Mouse (Mus musculus): Measurements from ENCODE around the gene Lmnb2.

The Lmnb2 gene

GRCm38 (mm10) chr10:80929299-80930226 lies 11.5 kb upstream of the Lmnb2 start, which contains the start of gene Gadd45b:
Gene Gadd45b, plus strand, starts transcription at chr10:80930073.
- DNase-seq = peak; percentile 100

GRCm38 (mm10) chr10:80928586-80929298 lies 10.7 kb upstream of the Lmnb2 start:
- peak; percentile 96 for DNase-seq

GRCm38 (mm10) chr10:80925472-80925871 lies 7.4 kb upstream of the Lmnb2 start:
- no peak for DNase-seq

GRCm38 (mm10) chr10:80921923-80922322 lies 3.9 kb upstream of the Lmnb2 start:
- peak in 1 of 2 experiments; percentile 61 for DNase-seq

GRCm38 (mm10) chr10:80917336-80917778 lies 688 bp downstream of the Lmnb2 start:
- peak; percentile 58 to 68 for DNase-seq

GRCm38 (mm10) chr10:80915736-80916135 lies 2.3 kb downstream of the Lmnb2 start:
- DNase-seq = peak in 1 of 2 experiments; percentile 48

- DNase-seq = no peak
Measured at GRCm38 (mm10) chr10:80915260-80915659, 2.8 kb downstream of the Lmnb2 start.

- DNase-seq = peak; percentile 67 to 74
Measured at GRCm38 (mm10) chr10:80914253-80914656, 3.8 kb downstream of the Lmnb2 start.

GRCm38 (mm10) chr10:80913364-80914011 lies 4.6 kb downstream of the Lmnb2 start:
- DNase-seq = no peak

- DNase-seq = no peak
Measured at GRCm38 (mm10) chr10:80911891-80912290, 6.2 kb downstream of the Lmnb2 start.

- peak; percentile 47 to 58 for DNase-seq
Measured at GRCm38 (mm10) chr10:80911354-80911753, 6.7 kb downstream of the Lmnb2 start.

- DNase-seq = no peak
Measured at GRCm38 (mm10) chr10:80909375-80910162, 8.5 kb downstream of the Lmnb2 start.

GRCm38 (mm10) chr10:80904709-80905108 lies 13.3 kb downstream of the Lmnb2 start:
- no peak for DNase-seq

- DNase-seq = no peak
Measured at GRCm38 (mm10) chr10:80904004-80904693, 13.9 kb downstream of the Lmnb2 start.

- DNase-seq = no peak
Measured at GRCm38 (mm10) chr10:80903282-80903681, 14.8 kb downstream of the Lmnb2 start.

- DNase-seq = no peak
Measured at GRCm38 (mm10) chr10:80902273-80902940, 15.6 kb downstream of the Lmnb2 start.

- no peak for DNase-seq
Measured at GRCm38 (mm10) chr10:80901409-80902272, 16.4 kb downstream of the Lmnb2 start.

- peak; percentile 97 to 98 for DNase-seq
Measured at GRCm38 (mm10) chr10:80900318-80901247, 17.5 kb downstream of the Lmnb2 start, which contains the start of gene Timm13. Gene Timm13, minus strand, starts transcription at chr10:80900969.

Measured in cerebellum, postnatal 10 days (tissue).